Mouse (Mus musculus) WW6 (cell line): ENCODE measurements around the gene Paics.
"Not testable (repeated sequence)": the region's sequence is repeated elsewhere in the genome, so short reads cannot be mapped to it uniquely, and the experiment has no call there.

Source experiments
- DNase-seq: peaks from one replicate; pipeline ENCODE4 v3.0.0-alpha.2; 2013; ENCODE audit warnings: low read depth, low spot score

The Paics gene

GRCm38 (mm10) chr5:76952112-76953040 lies 1.3 kb downstream of the Paics start:
- DNase-seq: no peak

- no peak for DNase-seq
Measured at GRCm38 (mm10) chr5:76953794-76954193, 2.7 kb downstream of the Paics start.

- DNase-seq: no peak
Measured at GRCm38 (mm10) chr5:76954271-76954900, 3.3 kb downstream of the Paics start.

- no peak for DNase-seq
Measured at GRCm38 (mm10) chr5:76955474-76955873, 4.4 kb downstream of the Paics start.

- DNase-seq: no peak
Measured at GRCm38 (mm10) chr5:76957954-76958353, 6.8 kb downstream of the Paics start.

- no peak for DNase-seq
Measured at GRCm38 (mm10) chr5:76959587-76959986, 8.5 kb downstream of the Paics start.

GRCm38 (mm10) chr5:76962545-76962944 lies 11.4 kb downstream of the Paics start:
- no peak for DNase-seq

GRCm38 (mm10) chr5:76964651-76965050 lies 13.5 kb downstream of the Paics start:
- DNase-seq: no peak

- no peak for DNase-seq
Measured at GRCm38 (mm10) chr5:76969250-76969649, 18.1 kb downstream of the Paics start.

- not testable (repeated sequence) for DNase-seq
Measured at GRCm38 (mm10) chr5:76971115-76971514, 20.0 kb downstream of the Paics start.

GRCm38 (mm10) chr5:76973488-76973887 lies 22.4 kb downstream of the Paics start:
- DNase-seq: no peak

- no peak for DNase-seq
Measured at GRCm38 (mm10) chr5:76974207-76974553, 23.1 kb downstream of the Paics start.

GRCm38 (mm10) chr5:76974554-76975285 lies 23.6 kb downstream of the Paics start, which contains the start of gene Srp72:
Srp72 (plus strand) TSS chr5:76974683.
- peak; percentile 43 for DNase-seq

- DNase-seq: no peak
Measured at GRCm38 (mm10) chr5:76975736-76976135, 24.6 kb downstream of the Paics start.

- no peak for DNase-seq
Measured at GRCm38 (mm10) chr5:76984015-76984414, 32.9 kb downstream of the Paics start.

- no peak for DNase-seq
Measured at GRCm38 (mm10) chr5:76990789-76991188, 39.7 kb downstream of the Paics start.

GRCm38 (mm10) chr5:76993174-76993814 lies 42.2 kb downstream of the Paics start:
- DNase-seq: no peak

- DNase-seq: no peak
Measured at GRCm38 (mm10) chr5:76998416-76998815, 47.3 kb downstream of the Paics start.

- no peak for DNase-seq
Measured at GRCm38 (mm10) chr5:77001192-77001591, 50.1 kb downstream of the Paics start.

- DNase-seq: no peak
Measured at GRCm38 (mm10) chr5:77004051-77004821, 53.1 kb downstream of the Paics start, which contains the start of gene Arl9. Arl9 (plus strand) TSS chr5:77004055.

- no peak for DNase-seq
Measured at GRCm38 (mm10) chr5:77010352-77010751, 59.2 kb downstream of the Paics start.
